8 mouse cellular contexts compared by ENCODE assay signal in genomic region chr1:181255891-181256688, GRCm38 (mm10). TPM values are rescaled to one million over a fixed set of nuclear protein-coding genes. Genes with fewer than 3 reads are reported as not detected.
DNase-seq lines count a peak whose midpoint lies in the region; ATAC-seq and TF ChIP-seq lines count a peak whose summit lies in the region.

No protein-coding gene starts in this region.

- H3K4me1 ChIP-seq in hindbrain, postnatal 0 days (ENCODE audit: insufficient read depth, low read length) = peaks cover 16% of the 10 kb centered on the region
- H3K4me1 ChIP-seq in midbrain, embryonic 15.5 days = peaks cover 12% of the 10 kb centered on the region

- peak overlapping the region; percentile 37; the same call in 1 of the 2 replicates for H3K27ac ChIP-seq in hindbrain, postnatal 0 days
- no peak overlapping the region for H3K27ac ChIP-seq in midbrain, embryonic 15.5 days

- WGBS in hindbrain, postnatal 0 days = 3% methylated on average over 20 of the region's 20 CpGs
- WGBS in midbrain, embryonic 15.5 days = 3% methylated on average over 20 of the region's 20 CpGs

- no peaks in the 10 kb centered on the region for H3K36me3 ChIP-seq in hindbrain, postnatal 0 days (ENCODE audit: insufficient read depth, low read length)
- H3K36me3 ChIP-seq in midbrain, embryonic 15.5 days (replicated peaks) = no peaks in the 10 kb centered on the region
- H3K36me3 ChIP-seq in splenic B cell, adult 2 months (ENCODE audit: control insufficient read depth, insufficient read depth, low read length, poor library complexity, severe bottlenecking) = no peaks in the 10 kb centered on the region

- no peaks in the 10 kb centered on the region for H3K27me3 ChIP-seq in hindbrain, postnatal 0 days (ENCODE audit: insufficient read depth, low read length)
- H3K27me3 ChIP-seq in midbrain, embryonic 15.5 days (replicated peaks) = no peaks in the 10 kb centered on the region
- no peaks in the 10 kb centered on the region for H3K27me3 ChIP-seq in splenic B cell, adult 2 months (ENCODE audit: control insufficient read depth, insufficient read depth, low read length, poor library complexity, severe bottlenecking)

- no peaks in the 10 kb centered on the region for H3K9me3 ChIP-seq in hindbrain, postnatal 0 days (ENCODE audit: low read length)
- H3K9me3 ChIP-seq in midbrain, embryonic 15.5 days = no peaks in the 10 kb centered on the region

- peak overlapping the region; percentile 29 for H3K4me3 ChIP-seq in hindbrain, postnatal 0 days (ENCODE audit: low read length)
- peak overlapping the region; percentile 29 for H3K4me3 ChIP-seq in midbrain, embryonic 15.5 days

- TF ChIP-seq CTCF in hindbrain, postnatal 0 days (IDR thresholded peaks at IDR 0.05; ENCODE audit: low read depth) = peak; percentile 57

- peak; percentile 8 for DNase-seq in cerebellum, adult 11-12 months
- DNase-seq in cerebellum, postnatal 36 days = peak; percentile 19
- peak; percentile 69 for DNase-seq in gastrocnemius, adult 18-20 months (ENCODE audit: low spot score)
- peak; percentile 73 for DNase-seq in hindbrain, postnatal 0 days (ENCODE audit: low spot score)
- peak; percentile 82 for DNase-seq in liver
- peak; percentile 61 for DNase-seq in splenic B cell, adult 2 months (ENCODE audit: low read depth, low spot score)

- peak overlapping the region; percentile 67 for H3K4me2 ChIP-seq in hindbrain, postnatal 0 days (ENCODE audit: low read depth, low read length)
- peak overlapping the region; percentile 56 for H3K4me2 ChIP-seq in midbrain, embryonic 15.5 days

- ATAC-seq in cerebellum, adult (ENCODE audit: insufficient number of reproducible peaks, low FRiP score, low TSS enrichment) = no peak
- peak; percentile 69 for ATAC-seq in hindbrain, postnatal 0 days
- peak; percentile 69 for ATAC-seq in midbrain, embryonic 15.5 days (replicated peaks)

- H3K9ac ChIP-seq in hindbrain, postnatal 0 days (replicated peaks; ENCODE audit: low read length) = peak overlapping the region; percentile 22; the same call in 1 of the 2 replicates
- H3K9ac ChIP-seq in midbrain, embryonic 15.5 days = peak overlapping the region; percentile 31

RNA-seq across cellular contexts. Expression of gene Wdr26, which starts 44.3 kb away (rescaled TPM):
- total RNA-seq in gastrocnemius, adult 18-20 months (2021) = 10 to 100 TPM; 89.7 to 92.7 TPM
- 40.1 and 47.0 TPM in 2 replicates for total RNA-seq in hindbrain, postnatal 0 days (2014; rRNA removed)
- polyA plus RNA-seq in hindbrain, postnatal 0 days (2015; fragmentation: Nextera tagmentation; extraction: Ambion mirVana) = 45.3 and 47.4 TPM in 2 replicates
- 32.8 and 36.7 TPM in 2 replicates for polyA plus RNA-seq in midbrain, embryonic 15.5 days (2015; fragmentation: Nextera tagmentation; extraction: Ambion mirVana)

Comparison
In these comparisons a context has a peak if more than half of its experiments do, and no peak if none do; other contexts are left out.
1. DNase-seq: peak in every context shown above with its lines; median percentile 82 in liver; 73 in hindbrain, postnatal 0 days; 69 in gastrocnemius, adult 18-20 months; 61 in splenic B cell, adult 2 months; 19 in cerebellum, postnatal 36 days; 8 in cerebellum, adult 11-12 months.